Mouse (Mus musculus) lung, postnatal 0 days (tissue): Measurements from ENCODE around the gene Hspb9.

Experiments
- CTCF ChIP-seq: IDR thresholded peaks from 2 replicates; pipeline ENCODE4 v1.5.1; 2016; ENCODE audit warnings: antibody characterized with exemption, mild to moderate bottlenecking
- EP300 ChIP-seq: IDR thresholded peaks from 2 replicates; pipeline ENCODE4 v1.6.1; 2016; ENCODE audit warnings: antibody characterized with exemption, mild to moderate bottlenecking, control low read depth

GRCm38 (mm10) chr11:100721254-100721653, 7.6 kb downstream of the Hspb9 start:
- TF ChIP-seq CTCF = no peak
- TF ChIP-seq EP300 = peak; percentile 73
